Mouse (Mus musculus): ENCODE results near the gene Dock8. TPM values are rescaled to one million over a fixed set of nuclear protein-coding genes. Genes with fewer than 3 reads are reported as not detected.

Gene Dock8
- polyA plus RNA-seq, 1 experiment: 18.0 TPM

DNA sequence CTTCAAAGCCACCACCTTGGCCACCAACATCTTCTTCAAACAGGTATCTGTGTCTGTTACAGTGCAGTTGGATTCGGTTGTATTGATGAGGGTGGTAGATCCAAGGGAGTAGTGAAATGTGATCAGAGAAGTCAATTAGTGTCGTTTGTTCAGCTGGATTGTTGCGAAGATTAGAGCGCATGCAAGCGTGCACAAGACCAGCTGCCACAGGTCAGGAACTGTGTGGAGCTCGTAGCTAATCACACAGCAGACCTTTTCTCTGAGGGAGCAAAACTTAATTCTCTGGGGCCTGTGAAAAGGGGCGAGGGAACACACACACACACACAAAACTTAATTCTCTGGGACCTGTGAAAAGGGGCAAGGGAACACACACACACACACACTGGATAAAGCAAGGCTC lies 98.2 kb downstream of the Dock8 start:
- H3K9me3 ChIP-seq: no peaks in the 10 kb centered on the region
- peaks cover 100% of the 10 kb centered on the region for H3K36me3 ChIP-seq (replicated peaks; ENCODE audit: low read length)
- H3K4me3 ChIP-seq (replicated peaks): no peak overlapping the region
- no peaks in the 10 kb centered on the region for H3K27me3 ChIP-seq (replicated peaks)
- TF ChIP-seq FLI1 (IDR thresholded peaks at IDR 0.05; ENCODE audit: low read length): no peak
- TF ChIP-seq GATA1 (IDR thresholded peaks at IDR 0.05; ENCODE audit: borderline replicate concordance, low read length): no peak
- H3K4me1 ChIP-seq: peaks cover 32% of the 10 kb centered on the region

DNA sequence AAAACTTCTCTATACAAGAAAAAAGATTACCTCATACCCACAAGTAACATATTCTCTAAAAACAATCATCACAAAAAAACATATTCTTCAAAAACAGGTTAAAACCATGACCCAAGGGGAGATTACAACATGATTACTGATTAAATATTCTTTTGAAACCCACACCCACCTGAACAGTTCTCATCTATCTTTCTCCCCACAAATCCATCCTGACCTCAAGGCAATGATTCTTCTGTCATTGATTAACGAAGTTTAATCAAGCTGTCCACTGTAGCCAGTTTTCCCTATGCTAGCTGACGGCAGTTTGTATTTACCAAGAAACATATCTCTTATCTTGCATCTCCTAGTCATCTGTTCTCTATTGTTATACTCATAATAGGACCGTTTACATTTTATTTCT lies 98.6 kb downstream of the Dock8 start:
- no peaks in the 10 kb centered on the region for H3K27me3 ChIP-seq (replicated peaks)
- H3K4me3 ChIP-seq (replicated peaks): no peak overlapping the region
- peaks cover 100% of the 10 kb centered on the region for H3K36me3 ChIP-seq (replicated peaks; ENCODE audit: low read length)
- peaks cover 29% of the 10 kb centered on the region for H3K4me1 ChIP-seq
- TF ChIP-seq FLI1 (IDR thresholded peaks at IDR 0.05; ENCODE audit: low read length) (no peak), GATA1 (IDR thresholded peaks at IDR 0.05; ENCODE audit: borderline replicate concordance, low read length) (no peak)
- H3K9me3 ChIP-seq: no peaks in the 10 kb centered on the region

DNA sequence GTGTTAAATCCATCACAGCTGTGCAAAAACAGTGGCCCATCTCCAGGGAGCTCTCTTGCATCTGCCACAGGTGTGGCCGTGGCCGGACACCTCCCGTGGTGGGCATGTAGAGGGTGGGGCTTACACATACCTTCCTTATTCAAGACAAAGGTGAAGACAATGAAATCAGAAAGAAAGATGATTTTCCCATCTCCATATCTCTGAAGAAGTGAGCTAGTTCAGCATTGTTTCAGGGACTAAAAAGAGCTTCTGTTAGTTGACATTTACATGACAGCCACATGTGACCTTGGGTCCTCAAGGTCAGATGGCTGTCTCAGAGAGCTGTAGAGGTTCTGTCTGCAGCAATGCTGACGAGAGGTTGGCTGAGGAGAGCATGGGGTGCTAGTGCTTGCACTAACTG lies 99.6 kb downstream of the Dock8 start:
- Histone ChIP-seq H3K4me3 (replicated peaks) (no peak overlapping the region), H3K27me3 (replicated peaks) (no peaks in the 10 kb centered on the region), H3K36me3 (replicated peaks; ENCODE audit: low read length) (peaks cover 100% of the 10 kb centered on the region), H3K9me3 (peaks cover 7% of the 10 kb centered on the region), H3K4me1 (peaks cover 20% of the 10 kb centered on the region; the same call in 1 of the 2 replicates)
- no peak for TF ChIP-seq FLI1 (IDR thresholded peaks at IDR 0.05; ENCODE audit: low read length)
- no peak for TF ChIP-seq GATA1 (IDR thresholded peaks at IDR 0.05; ENCODE audit: borderline replicate concordance, low read length)

DNA sequence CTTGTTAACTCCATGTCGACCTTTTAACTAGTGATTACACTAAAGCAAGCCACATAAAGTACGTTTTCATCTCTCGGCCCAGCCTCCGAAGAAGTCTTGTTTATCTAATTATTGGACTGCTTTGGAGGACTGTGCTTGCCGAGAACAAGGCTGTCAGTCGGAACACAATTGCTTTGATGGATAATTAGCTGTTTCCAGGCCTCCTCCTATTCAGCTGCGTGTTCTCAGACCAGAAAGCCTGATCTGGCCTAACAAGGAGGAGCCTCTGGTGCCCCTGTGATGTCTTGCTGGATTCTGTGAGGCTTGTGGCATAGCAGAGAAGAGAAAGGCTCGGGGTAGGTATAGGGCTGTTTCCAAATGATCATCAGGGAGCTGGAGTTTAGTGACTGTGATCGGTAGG lies 106.3 kb downstream of the Dock8 start:
- Histone ChIP-seq H3K4me1 (peaks cover 6% of the 10 kb centered on the region; the same call in 1 of the 2 replicates), H3K36me3 (replicated peaks; ENCODE audit: low read length) (peaks cover 100% of the 10 kb centered on the region), H3K4me3 (replicated peaks) (no peak overlapping the region), H3K27me3 (replicated peaks) (no peaks in the 10 kb centered on the region), H3K9me3 (peaks cover 10% of the 10 kb centered on the region)
- TF ChIP-seq GATA1 (IDR thresholded peaks at IDR 0.05; ENCODE audit: borderline replicate concordance, low read length) (no peak), FLI1 (IDR thresholded peaks at IDR 0.05; ENCODE audit: low read length) (no peak)

- peaks cover 6% of the 10 kb centered on the region; the same call in 1 of the 2 replicates for H3K4me1 ChIP-seq
- TF ChIP-seq FLI1 (IDR thresholded peaks at IDR 0.05; ENCODE audit: low read length) (no peak), GATA1 (IDR thresholded peaks at IDR 0.05; ENCODE audit: borderline replicate concordance, low read length) (no peak)
- H3K36me3 ChIP-seq (replicated peaks; ENCODE audit: low read length): peaks cover 100% of the 10 kb centered on the region
- H3K4me3 ChIP-seq (replicated peaks): no peak overlapping the region
- peaks cover 10% of the 10 kb centered on the region for H3K9me3 ChIP-seq
- H3K27me3 ChIP-seq (replicated peaks): no peaks in the 10 kb centered on the region
Observed at GRCm38 (mm10) chr19:25106315-25106714, 107.0 kb downstream of the Dock8 start.

DNA sequence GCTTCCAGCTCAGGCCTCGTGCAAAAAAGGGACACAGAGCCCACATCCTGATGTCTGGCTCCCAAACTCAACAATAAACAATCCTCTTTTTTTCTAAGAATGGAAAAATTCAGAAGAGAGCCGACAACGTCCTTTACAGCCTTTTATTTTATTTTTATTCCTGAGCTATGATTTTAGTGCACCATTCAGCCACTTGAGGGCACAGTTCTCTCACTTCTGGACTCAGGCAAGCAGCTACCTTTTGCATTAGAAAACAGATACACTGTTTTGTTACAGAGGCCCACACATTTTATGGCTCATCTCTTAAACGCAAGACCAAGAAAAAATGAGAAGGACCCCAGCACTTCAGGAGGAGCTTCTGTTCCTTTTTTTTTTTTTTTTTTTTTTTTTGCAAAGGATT lies 108.1 kb downstream of the Dock8 start:
- H3K9me3 ChIP-seq: peaks cover 10% of the 10 kb centered on the region
- TF ChIP-seq GATA1 (IDR thresholded peaks at IDR 0.05; ENCODE audit: borderline replicate concordance, low read length) (no peak), FLI1 (IDR thresholded peaks at IDR 0.05; ENCODE audit: low read length) (no peak)
- no peaks in the 10 kb centered on the region for H3K27me3 ChIP-seq (replicated peaks)
- H3K4me1 ChIP-seq: peaks cover 5% of the 10 kb centered on the region; the same call in 1 of the 2 replicates
- no peak overlapping the region for H3K4me3 ChIP-seq (replicated peaks)
- H3K36me3 ChIP-seq (replicated peaks; ENCODE audit: low read length): peaks cover 99% of the 10 kb centered on the region

DNA sequence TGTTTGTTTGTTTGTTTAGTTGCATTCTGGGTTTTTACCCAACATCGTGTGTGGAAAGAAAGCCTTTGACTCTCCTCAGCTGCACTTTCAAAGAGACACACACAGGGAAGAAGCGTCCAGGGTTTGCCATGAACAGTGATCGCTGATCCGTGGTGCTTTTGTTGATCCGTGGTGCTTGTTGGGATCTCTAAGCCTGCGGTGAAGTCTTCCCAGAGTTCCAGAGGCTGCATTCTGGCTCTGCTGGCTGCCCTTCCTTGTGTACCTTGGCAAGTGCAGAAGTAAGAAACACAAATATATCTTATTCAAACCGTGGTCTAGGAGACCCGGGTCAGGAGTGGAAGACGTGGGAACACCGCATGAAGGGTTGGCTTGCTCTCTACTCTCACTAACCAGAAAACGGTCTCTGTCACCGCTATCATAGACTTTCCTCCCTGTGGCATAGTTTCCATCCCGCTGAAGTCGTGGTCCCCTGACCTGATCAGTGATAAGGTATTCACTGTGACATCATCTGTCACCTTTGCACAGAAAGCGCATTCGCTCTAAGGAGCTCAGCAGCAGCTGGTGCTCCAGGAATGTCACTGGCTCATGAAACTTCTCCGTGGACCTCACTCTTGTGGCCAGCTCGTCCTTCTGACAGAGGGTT lies 112.4 kb downstream of the Dock8 start:
- Histone ChIP-seq H3K36me3 (replicated peaks; ENCODE audit: low read length) (peaks cover 96% of the 10 kb centered on the region), H3K4me1 (peaks cover 5% of the 10 kb centered on the region; the same call in 1 of the 2 replicates), H3K4me3 (replicated peaks) (no peak overlapping the region), H3K27me3 (replicated peaks) (no peaks in the 10 kb centered on the region), H3K9me3 (no peaks in the 10 kb centered on the region)
- TF ChIP-seq FLI1 (IDR thresholded peaks at IDR 0.05; ENCODE audit: low read length) (no peak), GATA1 (IDR thresholded peaks at IDR 0.05; ENCODE audit: borderline replicate concordance, low read length) (no peak)

- peaks cover 95% of the 10 kb centered on the region for H3K36me3 ChIP-seq (replicated peaks; ENCODE audit: low read length)
- H3K4me3 ChIP-seq (replicated peaks): no peak overlapping the region
- H3K9me3 ChIP-seq: no peaks in the 10 kb centered on the region
- TF ChIP-seq FLI1 (IDR thresholded peaks at IDR 0.05; ENCODE audit: low read length) (no peak), GATA1 (IDR thresholded peaks at IDR 0.05; ENCODE audit: borderline replicate concordance, low read length) (no peak)
- H3K27me3 ChIP-seq (replicated peaks): no peaks in the 10 kb centered on the region
- H3K4me1 ChIP-seq: peaks cover 14% of the 10 kb centered on the region
Observed at GRCm38 (mm10) chr19:25116981-25117380, 117.6 kb downstream of the Dock8 start.

DNA sequence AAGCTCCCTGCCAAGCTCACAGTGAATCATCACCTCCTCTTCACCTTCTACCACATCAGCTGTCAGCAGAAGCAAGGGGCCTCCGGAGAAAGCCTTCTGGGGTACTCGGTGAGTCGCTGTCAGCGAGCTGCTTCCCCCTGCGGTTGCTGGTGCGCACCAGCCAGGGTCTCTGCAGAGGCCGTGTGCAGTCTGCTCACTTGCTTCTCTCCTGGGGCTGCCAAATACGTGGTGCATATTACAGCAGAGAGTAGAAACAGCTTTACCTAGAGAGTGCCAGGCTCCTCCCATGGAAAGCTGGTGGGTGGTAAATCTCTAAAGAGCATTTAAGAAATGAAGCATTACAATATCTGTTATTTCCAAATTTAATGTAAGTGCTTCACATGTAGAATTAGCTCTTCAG lies 123.1 kb downstream of the Dock8 start:
- Histone ChIP-seq H3K9me3 (no peaks in the 10 kb centered on the region), H3K4me1 (peaks cover 23% of the 10 kb centered on the region), H3K4me3 (replicated peaks) (no peak overlapping the region), H3K36me3 (replicated peaks; ENCODE audit: low read length) (peaks cover 97% of the 10 kb centered on the region), H3K27me3 (replicated peaks) (no peaks in the 10 kb centered on the region)
- TF ChIP-seq GATA1 (IDR thresholded peaks at IDR 0.05; ENCODE audit: borderline replicate concordance, low read length): no peak
- TF ChIP-seq FLI1 (IDR thresholded peaks at IDR 0.05; ENCODE audit: low read length): no peak

- peaks cover 97% of the 10 kb centered on the region for H3K36me3 ChIP-seq (replicated peaks; ENCODE audit: low read length)
- TF ChIP-seq GATA1 (IDR thresholded peaks at IDR 0.05; ENCODE audit: borderline replicate concordance, low read length) (no peak), FLI1 (IDR thresholded peaks at IDR 0.05; ENCODE audit: low read length) (no peak)
Observed at GRCm38 (mm10) chr19:25123031-25123430, 123.7 kb downstream of the Dock8 start.

More at GRCm38 (mm10) chr19:25123031-25123430, 123.7 kb downstream of the Dock8 start:
- Histone ChIP-seq H3K27me3 (replicated peaks) (no peaks in the 10 kb centered on the region), H3K4me1 (peaks cover 23% of the 10 kb centered on the region), H3K9me3 (no peaks in the 10 kb centered on the region), H3K4me3 (replicated peaks) (no peak overlapping the region)

Data from megakaryocyte, embryonic 14.5 days (primary cell).